Mouse (Mus musculus): ENCODE measurements around the gene Hspb7.

- TF ChIP-seq GATA1 (IDR thresholded peaks at IDR 0.05; ENCODE audit: low read length) (no peak), TAL1 (IDR thresholded peaks at IDR 0.05; ENCODE audit: low read length) (no peak)
Measured at GRCm38 (mm10) chr4:141420192-141420829, at the start of gene Hspb7.

Measured in erythroblast, embryonic 14.5 days (primary cell).